Mouse (Mus musculus) heart, embryonic 14.5 days (tissue): ENCODE data around the gene Pigz. TPM values are rescaled to one million over a fixed set of nuclear protein-coding genes. Genes with fewer than 3 reads are reported as not detected.

Experiments
- ATAC-seq: fragments of 200-750 bp; cut with Nextera tagmentation; 2 replicates; pipeline ENCODE4 v1.8.0; 2017; ENCODE audit warnings: low read depth, moderate TSS enrichment; ENCODE audit not compliant: insufficient number of reproducible peaks, insufficient read depth, low FRiP score
- H3K27ac ChIP-seq, 2 experiments: fragments of 200-500 bp in 1 of 2; fragments of 300-500 bp in 1 of 2; sonication (generic) in 1 of 2; replicated peaks in 1 of 2; 2 replicates each; pipeline ENCODE4 v1.5.1; 2012 to 2014; ENCODE audit warnings: low read depth in 2 of 2, low read length in 2 of 2, control low read depth in 1 of 2, mild to moderate bottlenecking in 1 of 2, mixed read lengths in 1 of 2; ENCODE audit not compliant: control insufficient read depth in 1 of 2, insufficient read depth in 1 of 2
- H3K27me3 ChIP-seq: fragments of 300-500 bp; sonication (generic); 2 replicates; pipeline ENCODE4 v1.6.1; 2014; ENCODE audit warnings: mild to moderate bottlenecking, low read length, control low read depth; ENCODE audit not compliant: control insufficient read depth, insufficient read depth
- H3K36me3 ChIP-seq: fragments of 300-500 bp; sonication (generic); 2 replicates; pipeline ENCODE4 v1.6.1; 2014; ENCODE audit warnings: mild to moderate bottlenecking, control low read depth, low read length, mixed read lengths; ENCODE audit not compliant: control insufficient read depth, insufficient read depth
- H3K4me1 ChIP-seq, 2 experiments: fragments of 200-500 bp in 1 of 2; fragments of 300-500 bp in 1 of 2; sonication (generic) in 1 of 2; 2 replicates each; pipeline ENCODE4 v1.6.1; 2012 to 2014; ENCODE audit warnings: low read length in 2 of 2, control low read depth in 1 of 2, mixed read lengths in 1 of 2; ENCODE audit not compliant: control insufficient read depth in 2 of 2, insufficient read depth in 2 of 2
- H3K4me2 ChIP-seq: fragments of 300-500 bp; sonication (generic); 2 replicates; pipeline ENCODE4 v1.6.1; 2014; ENCODE audit warnings: mild to moderate bottlenecking, low read length
- H3K4me3 ChIP-seq, 2 experiments: fragments of 200-500 bp in 1 of 2; fragments of 300-500 bp in 1 of 2; sonication (generic) in 1 of 2; 2 replicates each; pipeline ENCODE4 v1.5.1; 2012 to 2014; ENCODE audit warnings: low read length in 2 of 2, mild to moderate bottlenecking in 2 of 2, control low read depth in 1 of 2, low read depth in 1 of 2, moderate library complexity in 1 of 2; ENCODE audit not compliant: control insufficient read depth in 1 of 2, insufficient read depth in 1 of 2
- H3K9ac ChIP-seq: fragments of 300-500 bp; sonication (generic); 2 replicates; pipeline ENCODE4 v1.6.1; 2014; ENCODE audit warnings: mild to moderate bottlenecking, low read length
- H3K9me3 ChIP-seq: fragments of 300-500 bp; sonication (generic); 2 replicates; pipeline ENCODE4 v1.6.1; 2016; ENCODE audit warnings: low read length, control low read depth; ENCODE audit not compliant: control insufficient read depth
- whole genome bisulfite sequencing: fragments of 180-500 bp; shearing (Covaris S2); extraction: QIAGEN DNeasy Blood & Tissue Kit; methylation state at CpG from one replicate; pipeline ENCODE4 v1.1.7; 2014; 5-methylcytosine and 5-hydroxymethylcytosine counted together
- polyA plus RNA-seq: library from polyadenylated mRNA; unstranded; fragments of >200 nt; fragmentation: Nextera tagmentation; extraction: Ambion mirVana; gene quantifications from 2 replicates; pipeline ENCODE4 v1.2.1, GENCODE M21; 2014

Gene Pigz
- polyA plus RNA-seq, 1 experiment from 2014 or later: 0.12 TPM

DNA sequence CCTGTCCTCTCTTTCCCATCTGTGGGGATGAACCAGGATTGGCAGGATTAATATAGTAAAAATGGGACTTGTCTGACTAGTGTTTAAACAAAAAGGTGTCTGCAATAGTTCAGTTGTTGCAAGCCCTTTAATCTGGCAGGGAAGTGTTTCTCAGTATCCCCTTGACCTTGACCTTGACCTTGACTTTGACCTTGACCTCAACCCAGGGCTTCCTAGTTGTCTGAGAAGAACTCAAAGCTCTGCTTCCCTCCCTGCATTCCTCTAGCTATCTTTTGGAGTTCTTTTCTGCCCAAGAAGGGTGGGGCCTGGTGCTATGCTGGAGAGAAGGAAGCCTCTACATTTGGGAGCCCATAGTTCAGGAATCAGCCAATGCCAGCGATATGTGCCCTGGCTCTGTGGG, 31.8 kb upstream of the Pigz start:
- Histone ChIP-seq H3K4me1 (peaks cover 6 to 16% of the 10 kb centered on the region in 2 experiments; a peak in 3 of 4 replicates), H3K27me3 (no peaks in the 10 kb centered on the region), H3K27ac (no peak overlapping the region), H3K9me3 (peaks cover 6% of the 10 kb centered on the region; the same call in 1 of the 2 replicates), H3K9ac (no peak overlapping the region), H3K36me3 (no peaks in the 10 kb centered on the region), H3K4me3 (no peak overlapping the region), H3K4me2 (no peak overlapping the region)
- WGBS: 78% methylated on average over 1 of the region's 1 CpGs
- no peak for ATAC-seq

DNA sequence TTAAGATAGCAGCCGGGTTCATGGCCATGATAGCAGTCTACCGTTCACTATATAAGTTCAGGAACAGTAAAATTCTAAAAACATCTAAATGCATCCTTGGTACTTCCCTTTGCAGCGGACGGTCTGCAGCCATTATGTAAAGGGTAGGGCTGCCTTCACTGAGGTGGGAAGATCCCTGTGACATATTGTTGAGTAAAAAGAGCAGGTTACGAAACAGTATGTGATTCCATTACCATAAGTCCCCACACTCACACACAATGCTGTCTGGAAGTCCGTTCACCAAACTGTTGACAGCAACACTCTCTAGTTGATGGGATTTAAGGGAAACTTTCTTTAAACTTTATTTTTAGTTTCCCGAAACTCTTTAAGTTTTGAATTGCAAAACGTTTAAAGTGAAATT, 30.4 kb upstream of the Pigz start:
- no peaks in the 10 kb centered on the region for H3K27me3 ChIP-seq
- 80% methylated on average over 8 of the region's 8 CpGs for WGBS
- no peaks in the 10 kb centered on the region for H3K36me3 ChIP-seq

DNA sequence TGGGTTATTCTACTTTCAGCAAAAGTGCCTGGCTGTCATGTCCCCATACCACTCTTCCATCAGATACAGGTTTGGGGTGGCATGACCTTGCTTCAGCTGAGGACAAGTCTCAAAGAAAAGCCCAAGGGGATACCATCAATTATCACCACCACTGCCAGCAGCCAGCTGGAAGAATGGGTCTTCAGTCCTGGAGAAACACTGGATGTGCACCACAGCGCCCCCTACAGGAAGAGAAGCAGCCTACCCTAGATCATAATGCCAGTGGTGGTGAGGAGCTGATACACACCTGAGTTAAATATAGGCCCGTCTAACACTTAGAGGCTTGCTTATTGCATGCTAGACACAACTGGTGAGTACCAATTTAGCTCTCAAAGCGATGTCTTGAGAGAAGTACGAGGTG, 28.3 kb upstream of the Pigz start:
- WGBS: 68% methylated on average over 4 of the region's 4 CpGs
- Histone ChIP-seq H3K4me3 (no peak overlapping the region), H3K27me3 (no peaks in the 10 kb centered on the region), H3K27ac (no peak overlapping the region), H3K4me2 (no peak overlapping the region), H3K9me3 (peaks cover under 1% of the 10 kb centered on the region; the same call in 1 of the 2 replicates), H3K9ac (no peak overlapping the region), H3K36me3 (no peaks in the 10 kb centered on the region), H3K4me1 (peaks cover 6 to 11% of the 10 kb centered on the region in 2 experiments; a peak in 3 of 4 replicates)
- ATAC-seq: no peak

More for the DNA sequence above, 30.4 kb upstream of the Pigz start:
- no peak for ATAC-seq
- no peak overlapping the region for H3K4me3 ChIP-seq
- peaks cover 6 to 11% of the 10 kb centered on the region in 2 experiments; a peak in 3 of 4 replicates for H3K4me1 ChIP-seq
- no peak overlapping the region for H3K9ac ChIP-seq
- H3K4me2 ChIP-seq: no peak overlapping the region
- peaks cover 6% of the 10 kb centered on the region; the same call in 1 of the 2 replicates for H3K9me3 ChIP-seq
- H3K27ac ChIP-seq: no peak overlapping the region

DNA sequence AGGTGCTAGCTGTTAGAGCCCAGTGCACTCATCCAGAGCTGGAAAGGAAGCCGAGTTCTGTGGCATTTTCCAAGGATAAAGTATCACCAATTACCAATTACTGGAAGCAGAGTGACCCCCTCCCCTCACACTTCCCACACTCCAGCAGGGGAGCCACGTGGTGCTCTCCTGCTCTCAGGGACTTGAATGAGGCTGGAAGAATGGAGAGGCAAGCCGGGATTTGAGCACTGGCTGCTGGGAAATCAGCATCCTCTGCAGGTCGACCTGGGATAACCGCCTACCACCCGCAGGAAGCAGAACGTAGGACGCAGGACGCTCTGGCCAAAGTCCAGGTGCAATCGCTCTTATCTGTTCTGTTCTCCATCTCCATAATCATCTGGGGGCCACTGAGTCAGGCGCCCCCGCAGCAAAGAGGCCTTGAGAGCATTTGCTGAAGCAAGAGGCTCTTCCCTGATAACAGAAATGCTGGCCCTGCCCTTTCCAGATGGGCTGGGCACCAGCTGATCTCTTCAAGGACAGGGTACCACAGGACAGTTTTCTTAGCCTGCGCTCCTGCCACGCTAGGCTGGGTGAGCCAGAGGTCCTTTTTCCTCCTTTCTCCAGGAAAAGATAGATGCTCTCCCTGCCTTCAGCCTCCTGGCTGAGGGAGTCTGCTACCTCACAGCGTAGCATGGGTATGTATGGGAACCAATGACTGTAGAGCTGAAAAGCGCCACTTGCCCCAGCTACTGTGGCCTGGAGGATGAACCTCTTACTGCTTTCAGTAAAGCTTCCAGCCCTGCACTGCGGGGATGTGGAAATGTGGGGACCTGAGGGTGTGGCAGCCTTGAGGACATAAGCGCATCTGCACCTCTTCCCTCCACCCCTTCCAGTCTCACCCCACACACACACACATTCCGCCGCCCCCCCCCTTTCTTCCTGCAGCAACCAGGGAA, 27.5 kb upstream of the Pigz start:
- WGBS: 26% methylated on average over 20 of the region's 20 CpGs
- H3K4me2 ChIP-seq: peak overlapping the region; percentile 68
- peaks cover 6 to 11% of the 10 kb centered on the region in 2 experiments; a peak in 3 of 4 replicates for H3K4me1 ChIP-seq
- H3K27ac ChIP-seq: no peak overlapping the region
- no peak for ATAC-seq
- no peaks in the 10 kb centered on the region for H3K27me3 ChIP-seq
- no peaks in the 10 kb centered on the region for H3K9me3 ChIP-seq
- peak overlapping the region; percentile 41; the same call in 1 of the 2 replicates for H3K9ac ChIP-seq
- peak overlapping the region; percentile 31 to 35; a peak in 3 of 4 replicates for H3K4me3 ChIP-seq
- H3K36me3 ChIP-seq: no peaks in the 10 kb centered on the region

DNA sequence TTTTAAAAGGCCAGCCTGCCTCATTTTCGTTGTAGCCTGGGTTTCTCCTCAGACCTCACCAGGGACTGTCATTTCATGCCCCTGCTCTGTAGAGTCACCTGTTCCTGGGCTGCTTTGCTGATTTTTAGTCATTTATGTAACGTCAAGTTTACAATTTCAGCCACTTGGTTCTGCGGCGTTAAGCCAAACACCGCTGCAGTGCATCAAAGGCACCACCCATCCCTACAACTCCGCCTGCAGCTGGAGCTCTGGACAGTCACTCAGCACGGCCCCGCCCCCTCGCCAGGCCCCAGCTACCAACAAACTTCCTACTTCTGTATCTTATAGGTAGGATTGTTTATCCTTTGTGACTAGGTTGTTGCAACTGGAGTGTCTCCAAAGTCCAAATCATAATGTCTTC, 26.8 kb upstream of the Pigz start:
- H3K4me1 ChIP-seq: peaks cover 6 to 11% of the 10 kb centered on the region in 2 experiments; a peak in 3 of 4 replicates
- H3K9ac ChIP-seq: peak overlapping the region; percentile 41
- 10% methylated on average over 9 of the region's 9 CpGs for WGBS
- no peaks in the 10 kb centered on the region for H3K27me3 ChIP-seq
- no peak for ATAC-seq
- H3K4me3 ChIP-seq: peak overlapping the region; percentile 31 to 35
- H3K4me2 ChIP-seq: peak overlapping the region; percentile 68
- H3K27ac ChIP-seq: no peak overlapping the region
- no peaks in the 10 kb centered on the region for H3K9me3 ChIP-seq
- H3K36me3 ChIP-seq: no peaks in the 10 kb centered on the region

DNA sequence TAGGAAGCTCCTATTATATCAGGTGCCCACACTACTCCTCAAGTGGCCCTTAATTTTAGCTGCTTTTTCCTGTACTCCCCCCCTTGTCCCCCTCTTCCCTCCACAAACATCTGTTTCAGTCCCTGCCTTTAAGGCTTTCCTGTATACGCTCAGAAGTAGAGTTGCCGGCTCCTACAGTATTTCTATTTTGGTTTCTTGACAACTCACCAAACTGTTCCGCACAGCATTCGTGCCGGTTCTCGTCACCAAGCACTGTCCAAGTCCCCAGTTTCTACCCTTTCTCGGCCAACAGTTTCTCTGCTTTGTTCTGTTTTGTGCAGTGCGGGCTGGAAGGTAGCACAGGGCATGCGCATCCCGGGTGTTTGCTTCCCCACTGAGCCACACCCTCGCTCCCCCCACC, 24.7 kb upstream of the Pigz start:
- no peak for ATAC-seq
- Histone ChIP-seq H3K4me1 (peaks cover 6 to 11% of the 10 kb centered on the region in 2 experiments; a peak in 3 of 4 replicates), H3K9me3 (no peaks in the 10 kb centered on the region), H3K36me3 (no peaks in the 10 kb centered on the region), H3K27ac (no peak overlapping the region), H3K4me3 (peak overlapping the region in 1 of 2 experiments; percentile 13; a peak in 1 of 4 replicates), H3K9ac (no peak overlapping the region), H3K4me2 (no peak overlapping the region; the same call in 1 of the 2 replicates), H3K27me3 (no peaks in the 10 kb centered on the region)
- WGBS: 40% methylated on average over 11 of the region's 11 CpGs

DNA sequence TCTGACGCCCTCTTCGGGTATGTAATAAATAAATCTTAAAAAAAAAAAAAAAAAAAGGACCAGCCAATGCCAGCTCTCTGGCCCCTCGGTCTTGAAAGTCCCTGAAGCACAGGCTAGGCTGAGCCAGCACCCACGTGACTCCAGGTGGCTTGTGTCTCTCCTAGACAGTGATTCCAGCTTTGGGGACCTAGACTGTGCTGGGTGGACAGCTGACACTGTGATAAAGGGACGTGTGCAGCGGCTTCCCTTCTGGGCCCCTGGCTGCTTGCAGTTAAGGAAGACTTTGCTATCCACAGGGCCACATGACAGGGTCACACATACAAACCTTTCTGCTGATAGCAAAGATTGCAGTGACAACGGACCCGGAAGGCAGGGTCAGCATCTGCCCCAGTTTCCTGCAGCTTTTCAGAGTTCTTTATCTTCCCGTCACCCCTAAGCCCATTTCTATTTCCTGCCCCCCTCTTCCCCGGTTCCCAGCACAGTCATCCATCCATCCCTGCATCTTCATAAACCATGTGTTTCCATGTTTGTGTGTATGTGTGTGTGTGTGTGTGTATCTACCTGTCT, 23.3 kb upstream of the Pigz start:
- 50% methylated on average over 10 of the region's 10 CpGs for WGBS
- no peak for ATAC-seq

More for the DNA sequence above, 23.3 kb upstream of the Pigz start:
- no peak overlapping the region for H3K9ac ChIP-seq
- peaks cover 6 to 11% of the 10 kb centered on the region in 2 experiments; a peak in 3 of 4 replicates for H3K4me1 ChIP-seq
- no peak overlapping the region for H3K4me2 ChIP-seq
- no peaks in the 10 kb centered on the region for H3K27me3 ChIP-seq
- no peaks in the 10 kb centered on the region for H3K36me3 ChIP-seq
- no peaks in the 10 kb centered on the region for H3K9me3 ChIP-seq
- H3K27ac ChIP-seq: no peak overlapping the region
- H3K4me3 ChIP-seq: no peak overlapping the region
